Mouse (Mus musculus): ENCODE data around the gene Nr4a1.

Nr4a1 gene

DNA sequence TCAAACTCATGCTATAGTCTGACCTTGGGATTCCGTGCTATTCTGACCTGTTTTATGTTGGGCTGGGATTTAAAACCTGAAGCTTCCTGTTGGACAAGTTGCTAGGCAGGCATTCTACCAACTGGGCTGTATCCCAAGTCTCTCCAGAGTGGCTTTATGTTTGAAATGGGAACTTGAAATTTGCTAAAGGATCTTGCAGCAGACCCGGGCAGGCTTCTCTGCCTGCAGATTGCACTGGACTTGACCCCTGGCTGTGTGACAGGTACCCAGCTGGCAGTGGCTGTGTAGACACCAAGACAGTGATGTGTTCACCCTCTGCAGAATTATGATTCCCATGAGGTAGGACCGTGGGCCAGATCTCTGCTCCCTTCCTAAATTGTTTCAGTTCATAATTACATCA lies 37.9 kb downstream of the Nr4a1 start:
- no peak for DNase-seq

DNA sequence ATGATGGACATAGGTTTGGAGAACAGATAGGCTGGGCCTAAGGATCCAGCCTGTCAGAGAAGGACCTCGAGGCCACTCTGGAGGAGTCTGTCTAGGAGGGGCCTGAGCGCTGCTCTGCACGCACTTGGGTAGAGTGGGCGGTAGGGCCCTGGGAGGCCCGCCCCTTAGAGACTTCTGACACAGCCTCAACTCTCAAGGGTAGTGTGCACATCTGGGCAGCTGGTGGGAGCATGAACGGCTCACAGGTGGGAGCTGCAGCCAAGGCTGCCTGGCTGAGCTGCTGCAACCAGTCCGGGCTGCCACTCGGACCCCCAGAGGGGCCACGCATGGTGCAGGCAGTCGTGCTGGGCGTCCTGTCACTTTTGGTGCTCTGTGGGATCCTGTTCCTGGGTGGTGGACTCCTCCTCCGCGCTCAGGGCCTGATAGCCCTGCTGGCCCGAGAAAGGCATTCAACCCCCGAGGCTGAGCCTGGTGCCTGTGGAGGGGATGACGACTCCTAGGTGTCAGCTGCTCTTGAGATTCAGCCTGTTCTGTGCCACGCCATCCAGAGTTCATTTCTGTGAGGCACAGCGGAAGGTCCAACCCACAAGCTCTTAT lies 39.1 kb downstream of the Nr4a1 start, which contains the start of gene 6030408B16Rik:
Gene 6030408B16Rik (plus strand): TSS at position 188 of the 597 bp plus-strand sequence.
- no peak for DNase-seq

DNA sequence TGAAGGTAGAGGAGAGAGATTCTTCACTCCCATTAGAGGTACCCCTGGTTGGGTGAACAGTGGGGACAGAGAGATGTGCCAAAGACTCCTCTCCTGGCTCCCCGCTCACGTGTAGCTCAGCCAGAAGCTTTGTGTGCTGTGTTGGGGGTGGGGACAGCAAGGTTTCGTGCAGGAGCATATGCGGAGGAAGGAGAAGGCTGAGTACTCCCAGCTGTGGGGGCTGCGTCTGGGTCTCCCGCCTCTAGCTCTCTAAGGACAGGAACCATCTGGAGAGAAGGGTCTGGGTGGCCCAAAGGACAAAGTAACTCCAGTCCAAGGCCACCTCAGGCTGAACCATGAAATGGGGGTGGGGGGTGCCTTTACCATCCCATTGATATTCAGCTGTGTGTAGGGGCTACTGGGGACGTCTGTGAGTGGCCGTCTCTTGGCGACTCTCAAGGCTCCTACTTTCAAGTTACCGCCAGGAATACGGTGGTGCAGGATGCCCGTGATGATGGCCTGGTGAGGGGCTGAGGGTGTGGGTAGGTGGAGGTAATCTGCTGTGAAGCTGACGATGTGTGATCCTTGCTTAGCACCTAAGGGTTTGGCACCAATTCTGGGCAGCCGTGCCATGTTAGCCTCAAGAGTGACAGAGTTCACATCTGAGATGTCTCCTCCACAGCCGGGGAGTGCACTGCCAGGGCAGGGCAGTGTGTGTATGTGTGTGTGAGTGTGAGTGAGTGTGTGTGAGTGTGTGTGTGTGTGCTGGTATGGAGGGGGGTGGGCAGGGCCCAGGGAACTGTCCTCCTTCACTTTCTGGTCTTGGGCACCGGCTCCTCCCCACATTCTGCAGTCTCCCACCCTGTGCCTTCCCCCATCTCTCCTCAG lies 40.2 kb downstream of the Nr4a1 start:
- no peak for DNase-seq

DNA sequence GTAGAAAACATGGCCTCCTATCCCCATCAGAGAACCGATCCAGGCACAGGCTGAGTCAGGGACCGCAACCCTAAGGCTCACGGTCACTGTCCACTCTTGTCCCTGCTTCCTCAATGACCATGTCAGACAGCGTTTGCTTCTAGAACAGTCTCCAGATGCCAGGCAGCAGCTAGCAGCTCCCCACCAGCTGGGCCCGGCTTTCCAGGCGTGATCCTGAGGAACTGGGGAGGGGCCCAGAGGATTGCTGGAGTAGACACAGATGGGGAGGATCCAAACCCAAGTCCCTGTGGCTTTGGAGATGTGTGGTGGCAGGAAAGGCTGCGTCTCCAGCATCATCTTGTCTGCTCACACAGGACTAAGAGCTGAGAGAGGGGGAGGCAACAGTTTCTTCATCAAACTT lies 41.0 kb downstream of the Nr4a1 start:
- DNase-seq = no peak

DNA sequence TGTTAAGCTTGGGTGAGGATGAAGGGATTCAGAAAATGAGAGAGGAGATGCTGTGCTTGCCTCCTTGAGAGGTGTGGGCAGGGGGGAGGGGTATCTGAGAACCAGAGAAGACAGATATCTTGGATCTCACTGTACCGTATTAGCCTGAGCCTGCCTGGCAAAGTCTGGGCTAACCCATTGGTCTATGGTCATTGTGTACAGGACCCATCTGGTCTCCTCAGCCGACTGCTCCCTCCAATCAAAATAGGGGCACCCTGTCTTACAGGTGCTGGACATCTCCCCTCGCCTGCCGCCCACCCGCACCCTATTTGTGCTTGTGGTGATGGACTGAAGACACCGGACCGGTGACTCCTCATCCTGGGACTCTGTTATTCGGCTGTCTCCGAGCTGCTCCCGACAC lies 41.5 kb downstream of the Nr4a1 start:
- no peak for DNase-seq

DNA sequence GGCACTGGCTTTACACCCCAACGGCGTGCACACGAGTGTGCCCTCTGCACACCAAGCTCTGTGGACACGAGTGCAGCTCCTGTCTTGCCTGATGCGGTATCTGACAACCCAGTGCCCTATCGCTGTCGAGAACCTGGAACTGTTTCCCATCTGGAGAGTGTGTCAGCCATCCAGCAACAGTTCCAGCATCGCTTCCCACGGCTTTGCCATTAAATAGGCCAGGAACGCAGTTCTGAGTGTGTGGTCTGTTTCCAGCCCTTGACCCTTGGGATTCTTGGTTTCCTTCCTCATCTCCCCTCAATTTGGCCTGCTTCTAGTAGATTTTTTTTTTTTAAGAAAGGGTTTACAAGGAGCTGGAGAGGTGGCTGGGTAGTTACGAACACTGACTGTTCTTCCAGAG lies 42.0 kb downstream of the Nr4a1 start:
- no peak for DNase-seq

DNA sequence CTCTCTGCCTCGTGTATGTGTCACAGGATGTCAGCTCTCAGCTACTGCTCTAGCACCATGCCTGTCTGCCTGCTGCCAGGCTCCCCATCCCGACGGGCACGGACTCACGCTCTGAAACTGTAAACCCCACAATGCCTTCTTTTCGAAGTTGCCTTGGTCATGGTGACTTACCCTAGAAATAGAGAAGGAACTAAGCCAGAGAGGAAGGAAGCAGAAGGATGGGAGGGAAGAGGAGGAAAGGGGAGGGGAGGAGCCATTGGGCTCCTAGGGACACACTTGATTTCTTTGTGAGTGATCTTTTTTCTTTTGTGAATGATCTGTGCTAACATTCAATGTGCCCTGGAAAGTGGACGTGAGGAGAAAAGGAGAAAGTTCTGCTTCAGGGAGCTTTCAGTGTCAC lies 43.9 kb downstream of the Nr4a1 start:
- DNase-seq = no peak

DNA sequence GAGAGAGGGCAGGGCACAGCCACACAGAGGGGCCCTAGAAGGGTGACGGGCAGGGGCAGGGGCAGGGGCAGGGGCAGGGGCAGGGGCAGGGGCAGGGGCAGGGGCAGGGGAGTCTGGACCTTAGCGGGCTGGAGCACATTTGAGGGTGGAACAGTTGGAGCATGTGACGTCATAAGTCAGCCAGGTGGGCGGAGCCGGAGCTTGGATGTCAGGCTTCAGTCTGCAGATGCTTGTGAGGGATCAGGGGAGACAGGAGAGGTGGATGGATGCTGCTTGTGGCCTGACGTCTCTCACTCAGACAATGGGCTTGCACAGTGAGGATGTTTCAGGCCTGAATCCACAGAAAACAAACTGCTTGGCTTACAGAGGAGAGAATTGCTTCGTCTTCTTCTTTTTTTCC lies 44.5 kb downstream of the Nr4a1 start:
- DNase-seq = no peak

DNA sequence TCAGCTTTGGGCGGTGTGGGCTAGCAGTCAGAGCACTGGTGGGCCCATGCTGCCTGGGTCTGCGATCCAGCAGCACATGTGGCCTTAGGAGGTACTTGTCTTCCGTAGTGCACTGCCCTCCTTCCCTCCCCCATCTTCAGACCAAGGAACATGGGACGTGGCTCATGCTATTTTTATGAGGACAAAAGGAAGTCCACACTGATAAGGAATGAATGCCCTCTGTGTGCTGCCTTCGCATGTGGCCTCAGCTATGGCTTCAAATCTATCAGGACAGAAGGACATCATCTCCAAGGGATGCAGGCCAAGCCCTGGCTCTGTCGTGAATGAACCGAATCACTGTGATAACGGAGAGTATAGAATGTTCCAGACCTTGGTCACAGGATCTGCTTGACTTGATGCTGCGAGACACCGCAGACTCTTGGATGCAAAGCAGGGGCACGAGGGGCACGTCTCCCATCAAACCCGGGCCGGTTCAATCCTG lies 45.5 kb downstream of the Nr4a1 start:
- no peak for DNase-seq

DNA sequence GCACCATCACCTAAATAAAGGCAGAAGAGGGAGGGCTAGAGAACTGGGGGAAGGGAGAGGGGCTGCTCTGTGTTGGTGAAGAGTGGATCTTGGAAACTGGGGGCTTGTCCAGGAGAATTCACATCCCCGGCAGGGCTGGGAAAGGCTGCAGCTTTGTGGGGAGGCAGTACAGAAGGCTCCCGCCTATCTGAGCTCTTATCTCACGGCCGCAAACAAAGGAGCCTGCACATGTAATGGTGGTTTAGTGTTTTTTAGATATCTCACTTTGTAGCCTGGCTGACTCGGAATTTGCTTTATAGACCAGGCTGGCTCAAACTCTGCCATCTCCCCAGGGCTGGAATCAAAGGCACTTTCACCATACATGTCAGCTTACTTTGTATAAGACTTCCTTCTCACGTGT lies 46.1 kb downstream of the Nr4a1 start:
- no peak for DNase-seq

DNA sequence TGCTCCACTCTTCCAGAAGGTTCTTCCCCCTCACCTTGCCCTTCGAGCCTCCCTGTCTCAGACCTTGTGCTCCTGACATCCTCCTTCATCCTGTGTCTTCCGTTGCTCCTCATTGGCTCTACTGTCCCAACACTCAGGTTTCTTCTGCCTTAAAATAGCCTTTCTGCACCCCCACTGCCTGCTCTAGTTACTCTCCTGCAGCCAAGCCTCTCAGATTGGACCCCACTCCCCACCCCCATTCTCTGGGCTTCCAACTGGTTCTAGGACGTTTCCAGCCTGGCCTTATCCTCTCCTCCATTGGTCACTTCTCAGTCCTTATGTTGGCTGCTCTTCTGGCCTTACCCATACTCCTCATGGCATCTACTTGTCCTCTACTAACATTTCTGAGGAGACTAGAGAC lies 48.1 kb downstream of the Nr4a1 start:
- no peak for DNase-seq

DNA sequence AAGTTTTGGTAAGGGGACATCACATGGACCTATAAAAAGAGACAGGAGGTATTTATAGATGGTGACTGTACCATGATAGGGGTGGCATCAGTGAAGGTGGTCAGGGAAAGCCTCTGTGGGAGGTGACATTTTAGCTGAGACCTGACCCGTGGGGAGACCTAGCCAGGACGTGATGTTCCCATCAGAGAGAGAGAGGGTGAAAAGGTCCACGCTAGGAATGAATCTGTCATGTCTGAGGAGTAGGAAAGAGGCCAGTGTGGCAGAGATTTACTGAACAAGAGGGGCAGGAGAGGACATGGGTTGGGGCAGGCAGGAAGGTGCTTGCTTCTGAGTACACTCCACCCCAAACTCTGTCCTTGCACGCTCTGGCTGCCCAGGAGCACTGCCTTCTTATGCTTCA lies 49.8 kb downstream of the Nr4a1 start:
- no peak for DNase-seq

DNA sequence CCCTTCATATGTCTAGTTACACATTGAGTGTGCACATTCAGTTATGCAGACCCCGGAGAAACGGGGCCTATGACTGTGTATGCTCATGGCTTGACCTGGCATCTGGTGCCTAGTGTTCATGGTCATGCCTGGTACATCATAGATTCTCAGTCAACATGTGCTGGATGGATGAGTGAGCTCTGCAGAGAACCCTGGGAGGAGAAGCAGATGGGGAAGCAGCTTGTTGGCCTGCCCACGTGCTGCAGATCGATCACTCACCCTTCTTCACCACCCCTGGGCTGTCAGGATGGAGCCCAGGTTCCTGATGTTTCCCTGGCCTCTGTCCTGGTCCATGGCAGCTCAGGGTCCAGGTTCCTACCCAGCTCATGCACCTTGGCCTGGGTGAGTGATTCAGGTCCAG lies 52.4 kb downstream of the Nr4a1 start:
- DNase-seq = no peak

DNA sequence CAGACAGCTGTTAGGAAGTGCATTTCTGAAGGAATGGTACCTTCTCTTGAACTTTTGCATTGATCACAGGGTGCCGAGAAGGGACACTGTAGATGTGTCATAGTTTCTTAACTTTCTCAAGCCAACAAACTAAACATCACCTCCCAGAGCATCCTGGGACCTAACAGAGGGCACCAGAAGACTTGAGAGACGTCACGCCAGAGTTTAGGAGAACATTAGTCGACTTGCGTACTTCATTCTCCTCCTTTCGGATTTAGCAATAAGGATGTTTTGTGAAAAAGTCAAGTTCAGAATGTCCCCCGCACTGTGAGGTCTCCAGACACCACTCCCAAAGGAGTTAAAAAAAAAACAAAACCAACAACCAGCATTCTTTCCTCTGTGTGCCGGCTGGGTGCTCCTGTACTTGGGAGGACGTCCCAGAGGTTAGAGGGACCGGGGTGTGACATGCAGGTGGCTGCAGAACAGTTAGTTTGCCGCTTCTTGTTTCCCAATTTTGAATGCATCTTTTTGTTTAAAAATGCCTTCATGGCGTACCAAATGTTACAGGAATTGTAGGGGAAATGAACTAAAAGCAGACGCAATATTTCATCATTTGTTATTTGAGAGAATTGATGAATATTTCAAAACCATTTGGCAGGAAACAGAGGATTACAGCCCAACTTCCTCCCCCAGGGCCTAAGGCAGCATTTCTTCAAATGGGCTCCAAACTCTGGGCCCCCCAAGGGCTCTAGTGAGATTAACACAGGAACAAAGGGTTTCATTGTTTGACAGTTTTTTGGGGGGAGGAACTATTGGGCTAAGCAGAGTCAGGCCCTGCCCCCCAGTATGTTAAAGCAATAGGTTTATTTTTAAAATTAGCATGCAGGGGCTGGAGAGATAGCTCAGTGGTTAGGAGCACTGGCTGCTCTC lies 54.6 kb downstream of the Nr4a1 start:
- DNase-seq = no peak

DNA sequence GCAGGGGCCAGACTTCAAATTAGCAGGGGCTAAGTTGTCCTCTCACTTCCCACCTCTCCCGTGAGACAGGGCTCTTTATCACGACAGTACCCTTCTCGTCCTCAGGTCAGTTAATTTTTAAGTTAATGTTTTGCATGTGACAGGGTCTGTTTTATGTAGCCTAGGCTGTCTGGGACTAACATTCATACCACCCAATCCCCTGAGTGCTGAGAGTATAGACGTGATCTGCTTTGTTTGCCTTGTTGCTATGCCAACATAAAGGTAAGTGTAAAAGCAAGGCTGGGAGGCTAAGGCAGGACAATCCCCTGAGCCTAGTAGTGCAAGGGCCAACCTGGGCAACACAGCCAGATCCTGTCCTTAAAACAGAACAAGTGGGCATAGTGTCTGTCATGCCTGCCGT lies 55.4 kb downstream of the Nr4a1 start:
- no peak for DNase-seq

DNA sequence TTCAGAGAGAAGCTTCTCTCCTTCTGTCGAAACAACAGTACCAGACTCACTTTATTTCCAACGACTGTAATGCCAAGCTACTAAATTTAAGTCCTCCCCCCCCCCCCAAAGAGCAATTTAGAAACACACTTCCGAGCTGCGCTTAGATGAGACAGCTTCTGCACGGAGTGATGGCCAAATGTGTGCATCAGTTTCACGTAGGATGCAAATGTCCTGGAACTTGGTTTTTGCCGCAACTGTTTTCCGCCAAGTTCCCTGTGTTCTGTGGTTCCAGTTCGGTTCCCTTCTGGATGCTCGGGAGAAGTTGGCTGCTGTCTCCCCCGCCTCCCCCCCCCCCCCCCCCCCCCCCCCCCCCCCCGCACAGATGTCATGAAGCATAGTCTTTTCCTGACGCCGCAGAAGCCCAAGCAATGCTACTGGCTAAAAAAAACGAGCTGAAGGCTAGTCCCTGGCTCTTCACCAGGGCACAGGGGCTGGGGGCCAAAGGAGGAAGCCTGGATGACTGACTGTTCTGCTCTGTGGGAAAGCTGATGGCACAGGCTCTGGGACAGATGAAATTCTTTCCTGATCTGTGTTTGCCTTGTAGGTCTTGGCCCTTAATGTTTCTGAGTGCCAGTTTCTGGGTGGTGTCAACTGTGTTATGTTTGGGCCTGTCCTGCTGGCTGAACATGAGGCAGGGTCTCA lies 57.2 kb downstream of the Nr4a1 start:
- DNase-seq = no peak

DNA sequence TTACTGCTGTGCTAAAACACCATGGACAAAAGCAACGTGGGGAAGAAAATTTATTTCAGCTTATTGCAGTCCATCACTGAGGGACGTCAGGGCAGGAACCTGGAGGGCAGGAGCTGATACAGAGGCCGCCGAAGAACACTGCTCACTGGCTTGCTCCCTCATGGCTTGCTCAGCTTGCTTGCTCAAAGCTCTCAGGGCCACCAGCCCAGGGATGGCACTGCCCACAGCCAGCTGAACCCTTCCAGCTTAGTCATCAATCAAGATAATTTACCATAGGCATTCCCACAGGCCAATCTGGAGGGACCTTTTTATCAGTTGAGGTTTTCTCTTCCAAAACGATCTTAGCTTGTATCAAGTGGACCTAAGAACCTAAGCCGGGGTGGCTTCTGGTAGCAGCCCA lies 57.9 kb downstream of the Nr4a1 start:
- DNase-seq = no peak

DNA sequence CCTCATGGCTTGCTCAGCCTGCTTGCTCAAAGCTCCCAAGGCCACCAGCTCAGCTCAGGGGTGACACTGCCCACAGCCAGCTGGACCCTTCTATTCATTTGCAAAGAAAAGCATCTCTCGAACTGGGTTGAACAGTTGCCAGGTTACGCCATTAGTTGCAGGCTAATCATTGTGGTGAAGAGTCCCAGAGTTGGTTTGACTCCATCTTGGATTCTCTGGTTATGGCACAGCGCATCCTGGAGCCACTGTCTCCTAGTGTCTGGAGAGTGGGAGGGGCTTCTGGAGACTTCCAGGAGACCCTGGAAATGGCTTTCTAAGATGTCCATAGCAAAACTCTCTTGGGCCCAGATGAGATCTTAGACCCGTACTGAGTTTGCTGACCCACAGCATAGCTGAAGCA lies 61.3 kb downstream of the Nr4a1 start:
- no peak for DNase-seq

DNA sequence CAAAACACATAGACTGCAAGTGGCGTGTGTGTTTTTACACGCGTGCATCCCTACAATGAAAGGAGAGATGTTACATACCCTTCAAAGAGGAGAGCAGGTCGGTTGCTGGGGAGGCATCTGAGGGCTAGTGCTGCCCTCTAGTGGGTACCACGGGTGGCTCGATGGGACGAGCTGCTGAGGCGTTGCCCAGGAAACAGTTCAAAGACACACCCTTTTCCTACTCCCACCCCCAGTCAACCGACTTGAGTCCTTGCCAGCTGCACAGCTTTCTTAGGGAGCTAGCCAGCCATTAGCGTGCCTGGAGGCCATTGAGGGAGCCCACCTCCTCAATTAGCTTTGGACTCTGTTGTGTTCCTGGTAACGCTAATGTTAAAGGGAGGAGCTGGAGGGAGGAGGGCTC lies 61.8 kb downstream of the Nr4a1 start:
- peak; percentile 51 for DNase-seq

DNA sequence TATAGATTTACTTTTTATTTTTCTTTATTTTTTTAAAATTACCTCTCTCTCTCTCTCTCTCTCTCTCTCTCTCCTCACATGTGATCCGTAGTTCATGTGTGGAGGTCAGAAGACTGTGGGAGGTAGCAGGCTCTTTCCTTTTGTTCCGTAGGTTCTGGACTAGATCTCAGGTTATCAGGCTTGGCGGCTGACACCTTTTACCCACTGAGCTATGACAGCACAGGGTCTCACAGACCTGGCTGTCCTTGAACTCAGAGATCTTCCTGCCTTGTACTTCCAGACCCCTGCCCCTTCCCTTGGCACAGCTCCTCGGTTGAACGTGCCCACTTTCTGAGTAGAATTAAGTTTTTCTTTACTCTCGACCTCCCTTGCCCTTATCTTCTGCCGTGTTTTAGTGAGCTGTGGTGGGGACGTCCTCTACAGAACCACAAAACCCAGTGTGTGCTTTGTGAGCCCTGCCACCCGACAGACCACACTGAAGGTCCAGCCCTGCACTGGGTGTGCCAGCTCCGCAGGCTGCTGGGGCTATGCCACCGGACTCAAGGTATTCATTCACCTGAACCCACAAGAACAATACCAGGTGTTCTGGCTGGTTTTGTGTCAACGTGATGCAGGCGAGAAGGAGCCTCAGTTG lies 62.3 kb downstream of the Nr4a1 start:
- no peak for DNase-seq

DNA sequence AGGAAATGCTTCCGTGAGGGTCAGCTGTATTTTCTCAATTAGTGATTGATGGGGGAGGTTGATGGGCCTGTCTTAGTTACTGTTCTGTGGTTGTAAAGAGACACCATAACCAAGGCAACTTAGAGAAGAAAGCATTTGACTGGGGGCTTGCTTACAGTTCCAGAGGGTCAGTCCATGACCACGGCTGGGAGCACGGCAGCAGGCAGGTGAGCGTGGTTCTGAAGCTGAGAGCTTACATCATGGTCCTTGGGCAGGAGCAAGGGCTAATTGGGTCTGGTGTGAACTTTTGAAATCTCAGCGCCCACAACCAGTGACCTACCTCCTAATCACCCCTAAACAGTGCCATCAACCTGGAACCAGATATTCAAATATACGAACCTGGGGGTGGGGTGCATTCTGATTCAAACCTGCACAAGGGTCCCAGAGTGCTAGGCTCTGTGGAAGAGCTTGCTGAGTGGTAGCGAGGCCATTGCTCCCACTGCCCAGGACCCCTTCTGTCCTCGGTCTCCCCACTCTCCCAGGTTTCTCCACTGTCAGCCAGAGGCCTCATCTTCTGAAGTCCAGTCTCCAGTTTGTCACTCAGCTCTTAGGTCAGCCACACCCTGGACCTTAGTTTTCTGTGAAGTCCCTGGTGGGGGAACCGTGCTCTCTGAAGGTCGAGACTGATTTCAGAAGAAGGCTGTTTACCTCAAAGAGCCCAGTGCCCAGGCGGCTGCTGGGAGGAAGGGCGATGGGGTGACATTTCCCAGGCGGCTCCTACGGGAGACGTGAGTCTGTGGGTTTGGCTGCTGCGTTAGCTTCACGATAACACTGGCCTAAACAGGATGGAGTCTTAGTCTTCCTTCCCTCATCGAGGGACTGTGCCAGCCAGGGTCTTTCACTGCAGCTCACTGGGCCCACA lies 63.1 kb downstream of the Nr4a1 start:
- DNase-seq = no peak

Measured in cerebellum, adult 11 months (tissue).